30 mouse cellular contexts compared by ENCODE assay signal in the genomic region with DNA sequence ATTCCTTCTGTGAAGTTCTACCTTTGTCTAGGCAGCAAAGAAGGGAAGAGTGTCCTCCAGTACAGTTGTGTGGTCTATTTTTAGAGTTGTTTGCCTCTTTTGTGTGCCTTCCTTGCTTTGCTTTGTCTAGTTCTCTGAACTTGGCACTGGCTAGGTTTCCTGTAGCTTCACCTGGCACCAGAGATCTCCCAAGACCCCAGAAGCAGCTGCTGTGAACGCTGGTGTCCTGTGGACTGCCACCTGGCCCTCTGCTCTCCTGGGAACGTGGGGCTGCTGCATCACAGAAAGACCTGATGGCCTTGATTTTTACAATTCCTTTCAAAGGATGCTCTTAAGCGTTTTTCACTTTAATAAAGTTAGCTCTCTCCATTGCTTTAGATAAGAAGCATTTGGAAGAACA. TPM values are rescaled to one million over a fixed set of nuclear protein-coding genes. Genes with fewer than 3 reads are reported as not detected.
DNase-seq lines count a peak whose midpoint lies in the region; TF ChIP-seq lines count a peak whose summit lies in the region.
"Had no signal": no experiment of that assay in that cellular context is flagged by ENCODE, and none has a peak within 500 bp of the region (broad histone marks: within the 10 kb centered on the region; RNA-seq: fewer than 3 reads in every experiment).

No protein-coding gene starts in this region.

- no peak for TF ChIP-seq CTCF in heart, adult 2 months (IDR thresholded peaks at IDR 0.05)

- intact Hi-C loops in heart, adult 2 months (cut with DNase I) = no loop called here

- no peaks in the 10 kb centered on the region for H3K27me3 ChIP-seq in heart, embryonic 10.5 days (ENCODE audit: insufficient read depth, poor library complexity, severe bottlenecking)
- no peaks in the 10 kb centered on the region for H3K27me3 ChIP-seq in heart, adult 2 months (ENCODE audit: control insufficient read depth, insufficient read depth, low read length)
- H3K27me3 ChIP-seq: limb, embryonic 13.5 days; liver, embryonic 13.5 days; midbrain, embryonic 13.5 days; neural tube, embryonic 12.5 days; stomach, embryonic 15.5 days had no signal

- H3K27ac ChIP-seq in heart, embryonic 10.5 days = peak overlapping the region; percentile 32; the same call in 1 of the 2 replicates
- H3K27ac ChIP-seq in heart, adult 2 months = no peak overlapping the region
- H3K27ac ChIP-seq: forebrain, embryonic 10.5 days; hindbrain, embryonic 14.5 days; limb, embryonic 13.5 days; liver, embryonic 13.5 days; midbrain, embryonic 13.5 days; neural tube, embryonic 12.5 days; stomach, embryonic 15.5 days had no signal

- no peaks in the 10 kb centered on the region for H3K36me3 ChIP-seq in heart, embryonic 10.5 days
- no peaks in the 10 kb centered on the region for H3K36me3 ChIP-seq in heart, adult 2 months (ENCODE audit: control insufficient read depth, insufficient read depth, low read length)
- H3K36me3 ChIP-seq: forebrain, embryonic 10.5 days; limb, embryonic 13.5 days; liver, embryonic 13.5 days; midbrain, embryonic 13.5 days; neural tube, embryonic 12.5 days; stomach, embryonic 15.5 days had no signal

- TF ChIP-seq POLR2A in heart, adult 2 months (IDR thresholded peaks at IDR 0.05; ENCODE audit: insufficient read depth, low read depth, low read length) = no peak

- WGBS in heart, embryonic 10.5 days = 60% methylated on average over 3 of the region's 3 CpGs
- whole genome bisulfite sequencing in heart, adult 2 months = 45% methylated on average over 3 of the region's 3 CpGs

- no peak for DNase-seq in heart, embryonic 10.5 days (ENCODE audit: low spot score)
- DNase-seq in heart, adult 2 months = no peak
- DNase-seq in thymus, postnatal 14 days = peak; percentile 6
- no peak for DNase-seq in thymus, postnatal 36 days
- DNase-seq in cerebellum, adult 8-10 months = peak; percentile 15
- peak; percentile 39 to 40 for DNase-seq in cerebellum, postnatal 36 days
- no peak for DNase-seq in spleen, adult 18-20 months
- DNase-seq in urinary bladder, postnatal 10 days (ENCODE audit: low spot score) = no peak
- DNase-seq: adrenal gland, postnatal 25 days; gastrocnemius, postnatal 10 days; heart, adult 18-20 months; kidney, adult 8-10 months; kidney, postnatal 10 days; layer of hippocampus, postnatal 36 days; liver, embryonic 13.5 days; lung, adult 2 months; right cerebral cortex, adult 18-20 months; right cerebral cortex, postnatal 4 days had no signal

- H3K9me3 ChIP-seq in heart, embryonic 10.5 days = no peaks in the 10 kb centered on the region
- H3K9me3 ChIP-seq: forebrain, embryonic 10.5 days; limb, embryonic 13.5 days; liver, embryonic 13.5 days; midbrain, embryonic 13.5 days; neural tube, embryonic 12.5 days; stomach, embryonic 15.5 days had no signal

- H3K9ac ChIP-seq in heart, adult 2 months (ENCODE audit: low read depth, low read length) = no peak overlapping the region
- H3K9ac ChIP-seq: hindbrain, embryonic 14.5 days; limb, embryonic 13.5 days; liver, embryonic 13.5 days; midbrain, embryonic 13.5 days; neural tube, embryonic 12.5 days; stomach, embryonic 15.5 days had no signal

- no peak overlapping the region for H3K4me3 ChIP-seq in heart, embryonic 10.5 days
- no peak overlapping the region for H3K4me3 ChIP-seq in heart, adult 2 months
- H3K4me3 ChIP-seq: forebrain, embryonic 10.5 days; limb, embryonic 13.5 days; liver, embryonic 13.5 days; megakaryocyte, embryonic 14.5 days; midbrain, embryonic 13.5 days; neural tube, embryonic 12.5 days; stomach, embryonic 15.5 days had no signal

- peaks cover 12% of the 10 kb centered on the region for H3K4me1 ChIP-seq in heart, embryonic 10.5 days
- no peaks in the 10 kb centered on the region for H3K4me1 ChIP-seq in heart, adult 2 months (ENCODE audit: control insufficient read depth, insufficient read depth, low read length)
- H3K4me1 ChIP-seq: liver, embryonic 13.5 days; midbrain, embryonic 13.5 days; neural tube, embryonic 12.5 days; stomach, embryonic 15.5 days had no signal

- no peaks in the 10 kb centered on the region for H3K79me2 ChIP-seq in heart, adult 2 months (replicated peaks; ENCODE audit: control insufficient read depth, insufficient read depth, low read length)

- TF ChIP-seq EP300 in heart, adult 2 months (IDR thresholded peaks at IDR 0.05; ENCODE audit: insufficient read depth, low read depth, low read length) = no peak

RNA-seq across cellular contexts. Expression of a gene that starts 23.5 kb away (rescaled TPM):
- polyA plus RNA-seq in heart, embryonic 10.5 days (2016; fragmentation: Nextera tagmentation; extraction: Ambion mirVana) = not detected in 2 replicates
- total RNA-seq in heart, adult 2 months (2021) = not detected
- 0.04 TPM in 1 of 2 replicates, not detected in the other for polyA plus RNA-seq in heart, adult 2 months (2012; rRNA removed)
- total RNA-seq: adrenal gland, postnatal 25 days; common myeloid progenitor, adult 5-6 weeks; gastrocnemius, postnatal 10 days; heart, adult 18-20 months; heart, postnatal 25 days; layer of hippocampus, postnatal 36 days had no signal
- polyA plus RNA-seq: forebrain, embryonic 10.5 days; forebrain, embryonic 16.5 days; heart, embryonic 14.5 days; hindbrain, embryonic 14.5 days; intestine, embryonic 14.5 days; limb, embryonic 13.5 days; liver, embryonic 13.5 days; lung, adult 2 months; midbrain, embryonic 13.5 days; neural tube, embryonic 12.5 days; stomach, embryonic 15.5 days had no signal

RNA-seq across cellular contexts. Expression of a gene that starts 25.8 kb away (rescaled TPM):
- 11.2 and 14.3 TPM in 2 replicates for polyA plus RNA-seq in heart, embryonic 10.5 days (2016; fragmentation: Nextera tagmentation; extraction: Ambion mirVana)
- total RNA-seq in heart, adult 2 months (2021) = 10 to 100 TPM; 36.7 to 38.6 TPM
- 39.9 and 54.4 TPM in 2 replicates for polyA plus RNA-seq in heart, adult 2 months (2012; rRNA removed)

RNA-seq across cellular contexts. Expression of a gene that starts 49.1 kb away (rescaled TPM):
- polyA plus RNA-seq in heart, embryonic 10.5 days (2016; fragmentation: Nextera tagmentation; extraction: Ambion mirVana) = 29.7 and 38.1 TPM in 2 replicates
- 10 to 100 TPM; 24.7 to 27.8 TPM for total RNA-seq in heart, adult 2 months (2021)
- 7.9 and 19.0 TPM in 2 replicates for polyA plus RNA-seq in heart, adult 2 months (2012; rRNA removed)

Comparison
In these comparisons a context has a peak if more than half of its experiments do, and no peak if none do; other contexts are left out.
1. DNase-seq: peak in thymus, postnatal 14 days (single experiment), cerebellum, adult 8-10 months (single experiment) and cerebellum, postnatal 36 days (2 of 2); none in heart, embryonic 10.5 days (single experiment), heart, adult 2 months (0 of 2), thymus, postnatal 36 days (0 of 2), spleen, adult 18-20 months (0 of 2) and urinary bladder, postnatal 10 days (single experiment).